Mouse (Mus musculus): ENCODE data around the gene Tmem8b.

Tmem8b gene

GRCm38 (mm10) chr4:43668782-43669427 lies at the start of gene Tmem8b, which contains the start of gene Fam221b:
Tmem8b (plus strand) TSS chr4:43668971.
Fam221b (minus strand) TSS chr4:43669145.
- peak; percentile 93 to 96 for DNase-seq

GRCm38 (mm10) chr4:43620146-43620778 lies 48.5 kb upstream of the Tmem8b start:
- no peak for DNase-seq

DNA sequence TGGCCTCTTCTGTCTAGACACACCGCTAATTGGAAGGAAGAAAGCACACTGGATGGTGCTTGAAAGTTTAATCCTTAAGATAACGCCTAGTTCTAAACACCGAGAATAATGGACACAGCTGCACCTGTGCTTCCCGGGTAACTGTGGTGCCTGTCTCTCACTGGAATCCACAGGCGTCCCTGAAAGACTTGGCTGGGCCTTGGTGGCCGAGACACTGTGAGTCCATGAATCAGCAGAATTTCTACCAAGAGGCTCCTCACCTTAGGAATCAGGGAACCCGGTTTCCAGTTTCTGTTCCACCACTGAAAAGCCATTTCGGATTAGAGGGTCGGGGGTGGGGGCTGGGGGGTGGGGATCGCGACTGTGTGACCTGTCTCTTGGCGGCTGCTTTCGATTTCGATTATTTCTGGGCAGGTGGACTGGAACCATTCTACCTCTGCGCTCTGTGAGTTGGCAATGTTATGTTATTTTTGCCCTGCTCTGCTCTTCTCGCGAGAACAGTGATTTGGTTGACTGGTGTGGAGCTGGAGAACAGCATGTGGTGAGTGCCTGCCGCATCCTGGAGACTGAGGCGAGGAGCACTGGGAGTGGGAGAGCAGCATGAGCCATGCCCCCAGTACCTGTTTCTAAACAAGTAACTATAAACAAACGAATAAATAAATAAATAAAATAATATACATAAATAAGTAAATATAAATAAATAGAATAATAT lies 39.5 kb upstream of the Tmem8b start:
- peak in 1 of 2 experiments; percentile 2 for DNase-seq

DNA sequence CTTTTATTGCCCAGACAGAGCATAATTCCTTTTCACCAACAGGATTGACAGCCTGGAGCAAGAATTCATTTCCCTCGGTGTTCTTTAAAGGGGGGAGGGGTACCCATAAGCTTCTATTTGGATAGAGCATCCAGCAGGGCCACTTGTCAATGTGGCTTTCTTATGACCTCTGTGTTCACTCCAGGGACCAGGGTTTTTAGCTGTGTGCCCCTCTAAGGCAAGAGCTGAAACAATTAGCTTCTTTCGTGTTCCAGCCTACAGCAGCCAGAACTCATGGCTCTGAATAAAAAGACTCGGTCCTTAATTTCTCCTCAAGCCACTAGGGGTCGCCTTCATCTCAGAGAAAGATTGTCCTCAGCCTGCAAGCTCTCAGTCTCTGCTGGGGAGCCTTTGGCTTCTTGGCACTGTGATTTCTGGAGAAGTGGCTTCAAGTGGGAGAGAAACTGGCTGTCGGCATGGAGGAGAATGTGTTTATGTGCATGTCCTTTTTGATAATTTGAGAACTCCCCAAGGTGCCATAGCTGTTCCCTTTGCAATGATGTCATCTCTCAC lies 38.7 kb upstream of the Tmem8b start:
- peak; percentile 82 to 93 for DNase-seq

- DNase-seq: peak in 1 of 2 experiments; percentile 1
These were observed 38.1 kb upstream of the Tmem8b start for GRCm38 (mm10) chr4:43630671-43631045.

DNA sequence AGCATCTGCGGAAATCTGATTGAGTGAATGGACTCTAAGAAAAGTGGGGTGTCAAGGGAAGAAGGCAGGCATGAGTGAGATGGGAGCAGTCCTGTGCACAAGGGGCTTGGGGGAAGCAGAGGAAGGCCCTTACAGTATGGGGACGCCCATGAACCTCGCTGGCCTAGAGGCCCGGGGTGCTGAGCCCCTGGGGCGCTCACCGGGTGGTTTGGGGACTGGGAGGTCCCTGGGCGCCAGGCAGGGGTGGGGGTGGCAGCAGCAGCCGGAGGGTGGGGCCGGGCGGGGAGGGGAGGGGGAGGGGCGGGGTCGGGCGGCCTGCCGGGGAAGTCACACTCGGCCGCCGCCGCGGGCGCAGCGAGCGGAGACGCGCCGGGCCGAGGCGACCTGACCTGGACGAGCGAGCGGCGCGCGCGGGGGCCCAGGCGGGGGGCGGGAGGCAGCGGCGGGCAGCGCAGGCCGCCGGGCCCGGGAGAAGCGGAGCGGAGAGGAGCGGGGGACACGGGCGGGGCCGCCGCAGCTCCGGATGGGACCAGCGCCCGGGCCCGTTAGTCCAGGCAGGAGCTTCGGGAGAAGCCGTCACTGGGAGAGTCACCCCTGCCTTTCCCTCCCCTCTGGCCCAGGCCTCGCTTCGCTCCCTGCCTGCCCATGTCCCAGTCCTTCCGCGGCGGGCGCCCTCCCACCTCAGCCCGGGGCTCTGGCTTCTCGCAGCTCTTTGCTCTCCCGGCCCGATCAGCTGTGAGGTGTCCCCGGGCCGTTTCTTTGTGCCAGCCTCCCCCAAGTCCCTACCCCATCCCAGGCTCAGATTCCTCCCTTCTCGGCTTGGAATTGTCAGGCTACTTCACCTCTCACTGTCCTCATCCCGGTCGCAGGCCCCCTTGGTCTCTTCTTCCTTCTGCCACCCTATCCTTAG lies 37.5 kb upstream of the Tmem8b start, which contains the start of gene Npr2:
Npr2 (plus strand) TSS at position 890 of the 910 bp plus-strand sequence.
- DNase-seq: peak; percentile 49 to 73

GRCm38 (mm10) chr4:43631956-43632920 lies 36.5 kb upstream of the Tmem8b start:
- peak; percentile 3 to 53 for DNase-seq

DNA sequence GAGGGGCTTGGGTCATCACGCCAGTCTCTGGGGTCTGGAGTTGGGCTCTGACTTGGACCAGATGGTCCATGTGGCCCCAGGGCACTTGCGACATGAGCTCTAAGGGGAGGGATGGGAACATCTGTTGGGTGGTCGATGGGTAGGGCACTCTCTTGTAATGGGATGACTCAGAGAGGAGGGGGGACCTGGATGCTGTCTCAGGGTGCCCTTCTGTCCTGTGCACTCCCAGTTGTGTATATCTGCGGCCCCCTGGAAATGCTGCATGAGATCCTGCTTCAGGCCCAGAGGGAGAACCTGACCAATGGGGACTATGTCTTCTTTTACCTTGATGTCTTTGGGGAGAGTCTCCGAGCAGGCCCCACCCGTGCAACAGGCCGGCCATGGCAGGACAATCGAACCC lies 35.5 kb upstream of the Tmem8b start:
- peak in 1 of 2 experiments; percentile 0 for DNase-seq

DNA sequence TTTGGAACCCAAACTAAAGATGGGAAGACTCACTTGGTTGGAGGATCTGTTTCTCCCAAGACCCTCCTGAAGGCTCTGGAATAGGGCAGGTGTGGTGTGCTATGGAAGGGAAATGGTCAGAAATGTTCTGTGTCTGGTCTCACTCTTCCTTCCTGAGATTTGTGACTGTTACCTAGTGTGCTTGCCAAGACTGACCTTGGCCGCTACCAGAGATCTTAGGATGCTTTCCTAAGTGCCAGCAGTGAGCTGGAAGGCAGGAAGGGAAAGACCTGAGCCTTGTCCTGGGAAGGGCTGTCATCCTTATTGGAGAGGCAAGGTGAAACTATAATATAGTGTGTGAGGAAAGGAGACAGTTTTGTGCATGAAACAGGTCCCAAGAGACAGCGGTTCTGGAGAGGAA lies 35.0 kb upstream of the Tmem8b start:
- peak in 1 of 2 experiments; percentile 0 for DNase-seq

- peak in 1 of 2 experiments; percentile 0 for DNase-seq
These were observed 34.0 kb upstream of the Tmem8b start for GRCm38 (mm10) chr4:43634621-43635374.

DNA sequence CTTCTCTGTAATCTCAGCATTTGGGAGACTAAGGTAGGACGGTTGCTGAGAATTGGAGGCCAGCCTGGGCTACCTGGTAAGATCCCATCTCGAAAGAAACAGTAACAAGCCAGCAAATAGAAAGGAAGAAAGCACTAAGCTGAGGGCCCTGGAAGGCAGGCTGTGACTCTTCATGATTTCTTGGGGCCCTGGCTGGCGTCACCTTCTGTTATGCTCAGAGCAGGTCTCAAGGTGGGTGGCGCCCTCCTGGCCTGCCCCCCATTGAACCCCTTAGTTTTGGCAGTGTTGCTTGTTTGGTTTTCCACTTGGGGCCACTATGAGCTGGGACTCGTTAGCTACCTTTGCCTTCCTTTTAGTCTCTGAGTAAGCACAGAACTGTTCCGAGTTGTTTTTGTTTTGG lies 32.0 kb upstream of the Tmem8b start:
- DNase-seq: peak; percentile 0 to 3

DNA sequence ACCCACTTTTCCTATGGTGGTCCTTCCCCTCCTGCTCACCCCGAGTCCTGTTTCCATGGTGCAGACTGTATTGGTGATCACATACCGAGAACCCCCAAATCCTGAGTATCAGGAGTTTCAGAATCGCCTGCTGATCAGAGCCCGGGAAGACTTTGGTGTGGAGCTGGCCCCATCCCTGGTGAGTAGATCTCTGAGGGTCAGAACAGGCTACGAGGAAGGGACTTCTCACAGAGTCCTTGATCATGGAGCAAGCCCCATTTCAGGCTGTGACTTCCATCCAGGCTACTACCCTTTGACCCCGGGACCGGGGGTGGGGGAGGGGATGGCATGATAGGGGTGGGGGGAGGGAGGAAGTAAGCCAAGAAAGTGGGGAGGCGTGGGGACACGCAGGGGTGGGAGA lies 28.7 kb upstream of the Tmem8b start:
- peak; percentile 1 to 34 for DNase-seq

- peak in 1 of 2 experiments; percentile 25 for DNase-seq
These were observed 28.3 kb upstream of the Tmem8b start for GRCm38 (mm10) chr4:43640491-43640890.

DNA sequence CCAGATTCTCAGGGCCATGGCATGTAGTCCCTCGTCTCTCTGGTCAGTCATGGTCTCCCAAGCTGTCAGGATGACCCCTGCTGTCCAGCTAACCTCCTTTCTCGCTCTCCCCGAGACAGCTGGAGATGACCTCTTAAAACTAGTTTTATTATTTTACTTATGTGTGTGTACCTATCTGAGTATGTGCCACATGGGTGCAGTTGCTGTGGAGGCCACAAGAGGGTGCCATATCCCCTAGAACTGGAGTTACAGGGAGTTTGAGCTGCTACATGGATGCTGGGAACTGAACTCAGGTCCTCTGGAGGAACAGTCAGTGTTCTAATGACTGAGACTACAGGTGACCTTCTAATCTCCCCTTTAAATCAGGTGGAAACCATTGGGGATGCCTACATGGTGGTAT lies 19.0 kb upstream of the Tmem8b start:
- peak in 1 of 2 experiments; percentile 26 for DNase-seq

DNA sequence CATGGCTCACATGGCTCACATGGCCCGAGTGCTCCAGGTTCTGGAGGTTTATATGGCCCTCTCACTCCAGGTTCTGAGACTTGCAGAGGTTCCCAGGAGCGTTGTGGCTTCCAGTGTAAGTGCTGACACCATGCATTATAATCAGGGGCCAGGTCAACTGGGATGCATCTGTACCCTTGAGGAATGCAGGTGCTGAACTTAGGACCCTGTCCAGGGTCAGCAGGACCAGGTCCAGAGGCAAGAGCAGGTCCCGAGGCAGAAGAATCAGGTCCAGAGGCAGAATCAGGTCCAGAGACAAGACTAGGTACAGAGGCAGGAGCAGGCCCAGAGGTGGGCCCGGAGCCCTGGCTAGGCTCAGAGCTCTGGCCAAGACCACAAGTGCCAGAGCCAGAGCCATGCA lies 16.0 kb upstream of the Tmem8b start:
- DNase-seq: peak; percentile 54 to 85

GRCm38 (mm10) chr4:43653161-43654015 lies 15.4 kb upstream of the Tmem8b start, which contains the start of gene Spag8:
Spag8 (minus strand) TSS chr4:43653594.
- DNase-seq: peak; percentile 39 to 62

DNA sequence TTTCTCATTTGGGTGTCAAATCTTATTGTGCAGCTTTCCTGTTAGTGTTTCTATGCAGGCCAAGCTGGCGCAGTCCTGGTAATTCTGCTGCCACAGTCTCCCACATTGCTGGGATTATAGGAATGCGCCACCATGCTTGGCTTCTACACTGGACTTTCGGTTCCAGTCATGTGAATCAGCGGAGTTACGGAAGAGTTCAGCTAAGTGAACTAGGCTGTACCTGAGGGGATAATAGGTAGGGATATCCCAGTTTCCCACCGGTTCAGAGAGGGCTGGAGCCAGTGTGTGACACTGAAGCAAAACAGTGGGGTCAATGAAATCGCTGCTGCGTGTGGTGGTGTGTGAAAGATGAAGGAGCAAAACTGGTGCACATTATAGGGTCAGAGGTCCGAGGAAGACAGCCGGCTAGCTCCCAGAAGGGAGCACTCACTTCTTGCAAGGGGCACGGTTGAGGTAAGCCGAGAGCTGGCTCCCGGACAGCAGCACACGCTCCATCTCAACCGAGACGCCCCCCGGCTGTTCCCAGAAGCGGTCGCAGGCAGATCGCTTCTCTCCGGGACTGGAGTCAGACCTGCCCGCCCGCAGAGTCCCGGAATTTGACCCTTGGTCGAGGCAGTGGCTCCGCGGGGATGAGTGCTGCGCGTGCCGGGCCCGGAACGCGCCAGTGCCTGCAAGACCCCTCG lies 13.0 kb upstream of the Tmem8b start:
- peak; percentile 60 to 72 for DNase-seq

GRCm38 (mm10) chr4:43656339-43657109 lies 12.2 kb upstream of the Tmem8b start, which contains the start of gene Hint2:
Hint2 (minus strand) TSS chr4:43656466.
- peak; percentile 98 to 99 for DNase-seq

All from kidney, postnatal 25 days (tissue).